Mouse (Mus musculus): ENCODE results near the gene Tcp11. TPM values are rescaled to one million over a fixed set of nuclear protein-coding genes. Genes with fewer than 3 reads are reported as not detected.
A peak's percentile ranks its signal among the peaks of the same experiment; 100 is the strongest.

Gene Tcp11
- total RNA-seq (2022), result under 1 TPM in 1 of 4 experiments, not detected in 3; 0.24 TPM

DNA sequence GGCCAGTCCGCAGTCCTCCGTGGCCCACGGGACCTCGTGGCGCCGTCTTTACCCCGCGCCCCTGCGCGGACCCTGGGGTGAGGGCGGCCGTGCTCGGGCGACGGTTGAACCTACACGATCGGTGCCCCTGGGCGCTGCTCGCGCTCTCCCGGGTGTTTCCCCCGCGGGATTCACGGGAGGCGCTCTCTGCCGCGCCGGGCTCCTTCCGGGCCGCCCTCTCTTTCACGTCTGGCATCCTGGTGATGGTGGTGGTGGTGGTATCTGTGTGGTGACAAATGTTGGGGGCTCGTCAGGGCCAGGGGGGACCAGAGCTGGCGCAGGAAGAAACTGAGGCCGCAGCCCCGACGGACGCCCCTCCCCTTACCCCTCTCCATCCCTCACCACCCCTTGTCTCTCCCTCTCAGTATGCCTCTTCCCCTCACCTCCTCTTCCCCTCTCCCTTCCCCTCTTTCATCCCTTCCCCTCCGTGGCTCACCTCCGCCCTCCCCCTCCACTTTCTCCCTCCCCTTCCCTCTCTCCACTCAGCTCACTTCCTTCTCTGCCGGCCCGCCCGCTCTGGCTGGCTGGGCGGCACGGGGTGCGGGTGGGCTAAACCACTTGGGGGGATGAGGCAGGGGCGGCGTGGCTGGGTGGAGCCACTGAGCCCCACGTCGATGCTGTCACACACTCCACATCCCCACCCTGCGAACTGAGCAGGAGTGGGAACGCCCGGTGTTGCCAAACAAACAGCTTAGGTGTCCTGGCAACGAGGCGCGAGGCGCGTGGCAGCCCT is at the start of gene Tcp11:
Gene Tcp11, minus strand, starts transcription at position 595 of the 772 bp plus-strand sequence.
- DNase-seq (ENCODE audit: low spot score), result no peak

DNA sequence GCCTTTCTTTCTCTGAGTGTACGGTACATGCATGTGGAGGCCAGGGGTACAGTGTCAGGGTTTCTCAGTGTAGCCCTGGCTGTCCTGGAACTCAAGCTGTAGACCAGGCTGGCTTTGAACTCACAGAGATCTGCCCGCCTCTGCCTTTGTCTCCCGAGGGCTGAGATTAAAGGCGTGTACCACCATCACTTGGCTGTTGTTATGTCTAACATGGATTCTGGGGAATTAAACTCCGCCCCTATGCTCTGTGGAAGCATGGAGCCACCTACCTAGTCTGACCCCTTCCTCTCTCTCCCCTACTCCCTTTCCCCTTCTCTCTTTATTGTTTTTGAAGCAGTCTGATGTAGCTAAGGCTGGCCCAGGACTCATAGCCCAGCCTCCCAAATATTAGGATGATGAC is 49.4 kb upstream of the Tcp11 start:
- no peak for DNase-seq (ENCODE audit: low spot score)

GRCm38 (mm10) chr17:28124368-28124767 is 43.9 kb upstream of the Tcp11 start:
- DNase-seq (ENCODE audit: low spot score), result no peak

GRCm38 (mm10) chr17:28123627-28124026 is 43.2 kb upstream of the Tcp11 start:
- DNase-seq (ENCODE audit: low spot score), result no peak

GRCm38 (mm10) chr17:28122949-28123348 is 42.5 kb upstream of the Tcp11 start:
- no peak for DNase-seq (ENCODE audit: low spot score)

GRCm38 (mm10) chr17:28120460-28120859 is 40.0 kb upstream of the Tcp11 start:
- DNase-seq (ENCODE audit: low spot score), result no peak

DNA sequence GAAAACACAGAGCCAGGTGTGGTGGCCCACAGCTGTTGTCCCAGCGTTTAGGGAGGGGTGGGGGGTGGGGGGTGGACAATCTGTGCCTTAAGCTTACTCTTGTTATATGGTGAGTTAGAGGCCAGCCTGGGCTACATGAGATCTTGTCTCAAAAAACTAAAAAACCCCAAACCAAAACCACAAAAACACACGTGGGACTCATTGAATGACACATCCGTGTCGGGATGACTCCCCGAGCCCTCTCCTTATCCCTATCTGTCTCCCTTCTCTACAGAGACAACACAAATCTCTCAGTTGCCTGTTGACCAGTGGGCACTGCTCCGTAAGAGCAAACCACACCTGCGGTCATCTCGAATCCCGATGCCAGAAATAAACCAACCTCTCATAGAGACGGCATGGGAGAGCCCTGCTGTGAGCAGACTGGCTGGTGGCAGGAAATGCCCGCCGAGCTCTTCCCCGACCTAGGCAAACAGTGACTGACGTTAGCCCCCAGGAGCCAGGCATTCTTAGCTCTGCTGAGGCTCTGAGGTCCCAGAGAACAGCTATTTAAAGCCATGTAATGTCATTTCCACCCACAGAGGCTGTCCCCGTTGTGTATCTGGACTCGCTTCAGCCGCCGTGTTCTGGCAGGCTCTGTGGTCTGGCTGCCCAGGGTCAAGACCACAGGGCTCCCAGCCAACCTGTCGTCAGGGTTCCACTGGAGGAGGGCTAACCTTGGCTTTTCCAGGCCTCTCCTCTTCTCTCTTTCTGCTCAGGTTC is 37.2 kb upstream of the Tcp11 start:
- peak; percentile 47 for DNase-seq (ENCODE audit: low spot score)

DNA sequence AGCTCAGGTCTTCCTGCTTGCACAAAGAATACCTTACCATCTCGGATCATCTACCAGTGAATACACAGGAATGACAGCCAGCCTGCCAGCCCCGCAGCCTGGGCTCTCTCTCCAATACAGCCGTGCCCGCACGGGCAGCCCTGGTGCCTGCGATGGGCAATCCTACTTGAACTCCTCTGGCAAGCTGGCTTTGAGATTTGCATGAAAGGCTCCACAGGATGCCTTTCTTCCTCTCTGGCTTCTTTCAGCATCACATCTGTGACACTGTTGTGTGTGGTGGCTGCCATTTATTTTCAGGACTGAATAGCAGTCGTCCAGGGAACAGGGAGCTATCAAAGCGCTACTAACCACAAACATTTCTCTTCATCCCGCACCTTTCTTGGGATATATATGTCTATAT is 35.9 kb upstream of the Tcp11 start:
- DNase-seq (ENCODE audit: low spot score), result no peak

DNA sequence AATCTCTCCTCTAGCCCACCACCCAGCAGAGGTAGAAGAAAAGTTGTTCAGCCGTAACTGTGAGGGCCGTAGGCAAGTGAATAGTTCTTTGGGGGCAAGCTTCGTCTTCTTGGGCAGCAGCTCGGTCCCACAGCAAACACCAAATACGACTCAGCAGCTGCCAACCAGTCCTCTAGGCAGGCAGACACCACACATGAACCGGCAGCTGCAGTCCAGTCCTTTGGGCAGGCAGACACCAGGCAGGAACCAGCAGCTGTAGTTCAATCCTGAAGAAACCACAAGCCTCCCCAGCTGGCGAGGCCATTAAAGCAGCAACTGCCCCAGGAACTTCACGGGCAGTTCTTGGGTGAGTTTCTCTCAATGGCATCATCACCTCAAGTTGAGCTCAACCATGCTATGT is 31.8 kb upstream of the Tcp11 start:
- no peak for DNase-seq (ENCODE audit: low spot score)

DNA sequence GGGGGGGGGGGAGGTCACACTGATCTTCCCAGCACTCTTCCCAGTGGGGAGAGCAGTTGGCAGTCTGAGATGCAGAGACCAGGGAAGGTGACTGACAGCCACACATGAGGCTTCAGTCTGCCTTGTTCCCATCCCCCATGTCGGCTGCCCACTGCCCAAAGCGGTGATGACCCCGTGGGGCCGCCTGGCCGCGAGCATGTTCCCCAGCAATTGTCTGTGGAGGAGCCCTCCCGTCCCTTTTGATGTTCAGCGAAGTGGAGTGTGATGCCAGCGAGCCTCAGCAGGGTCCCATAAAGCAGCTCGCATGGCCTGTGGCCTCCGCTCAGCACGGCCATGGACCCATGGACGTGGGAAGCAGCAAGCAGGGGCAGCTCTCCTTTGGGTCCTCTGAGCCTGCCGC is 26.8 kb upstream of the Tcp11 start:
- DNase-seq (ENCODE audit: low spot score), result no peak

DNA sequence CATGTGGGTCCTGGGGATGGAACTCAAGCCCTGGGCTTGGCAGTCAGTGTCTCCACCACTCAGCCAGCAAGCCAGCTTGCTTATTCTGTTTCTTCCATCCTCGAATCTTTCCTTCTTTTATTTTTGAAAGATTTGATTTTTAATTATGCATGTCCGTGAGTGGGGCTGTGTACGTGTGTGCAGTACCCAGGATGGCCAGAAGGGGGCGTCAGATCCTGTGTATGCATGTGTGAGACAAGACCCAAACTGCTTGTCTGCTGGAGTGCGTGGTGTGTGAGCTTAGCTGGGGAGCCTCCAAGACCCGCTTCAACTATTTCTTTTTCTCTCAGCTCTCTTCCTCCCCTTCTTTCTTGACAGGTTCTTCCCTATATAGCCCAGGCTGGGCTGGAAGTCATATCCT is 25.9 kb upstream of the Tcp11 start:
- no peak for DNase-seq (ENCODE audit: low spot score)

- DNase-seq (ENCODE audit: low spot score), result no peak
These were observed 24.0 kb upstream of the Tcp11 start for GRCm38 (mm10) chr17:28104416-28104815.

DNA sequence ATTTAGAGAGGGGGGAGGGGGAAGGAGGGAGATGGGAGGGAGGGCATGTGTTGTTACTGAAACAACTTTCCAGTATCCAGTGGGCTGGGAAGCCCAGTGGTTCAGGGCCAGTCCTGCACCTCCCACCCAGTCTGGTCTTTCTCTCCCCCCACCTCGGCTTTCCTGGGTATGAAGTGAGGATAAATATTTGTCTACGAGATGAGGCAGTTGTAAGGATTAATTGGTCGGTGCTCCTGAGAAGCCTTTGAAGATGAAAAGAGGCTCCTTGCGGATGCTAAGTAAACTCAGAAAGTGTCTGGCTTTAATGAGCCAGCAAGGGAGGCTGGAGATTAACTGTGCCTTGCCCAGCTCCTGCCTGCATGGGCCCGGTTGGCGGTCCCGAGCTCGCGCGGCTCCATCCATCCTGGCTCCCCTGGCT is 21.5 kb upstream of the Tcp11 start:
- DNase-seq (ENCODE audit: low spot score), result no peak

DNA sequence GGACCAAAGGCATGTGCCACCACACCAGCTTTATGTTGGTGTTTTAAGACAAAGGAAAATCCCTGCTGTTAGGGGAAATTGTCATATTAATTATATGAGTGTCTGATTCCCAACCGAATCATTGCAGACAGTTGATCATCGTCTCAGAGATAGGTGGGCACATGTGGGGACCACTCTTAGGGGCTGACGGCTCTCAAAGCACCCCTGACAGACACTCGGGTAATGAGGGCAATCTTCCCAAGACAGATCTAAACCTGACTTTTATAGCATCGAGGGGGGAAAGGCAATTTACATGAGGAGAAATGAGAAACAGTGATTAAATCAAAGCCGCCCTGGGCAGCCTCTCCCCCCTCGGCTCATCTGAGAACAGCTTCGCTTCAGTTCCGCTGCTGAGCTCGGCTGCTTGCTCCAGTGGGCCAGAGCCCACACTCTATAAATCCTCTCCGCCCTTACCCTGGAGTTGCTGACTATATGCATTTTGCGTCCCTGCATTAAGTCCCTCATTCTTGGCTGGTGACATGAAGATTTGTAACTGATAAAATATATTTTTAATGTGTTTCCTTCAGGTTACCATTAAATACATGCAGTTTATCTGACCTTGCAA is 20.9 kb upstream of the Tcp11 start:
- DNase-seq (ENCODE audit: low spot score), result no peak

DNA sequence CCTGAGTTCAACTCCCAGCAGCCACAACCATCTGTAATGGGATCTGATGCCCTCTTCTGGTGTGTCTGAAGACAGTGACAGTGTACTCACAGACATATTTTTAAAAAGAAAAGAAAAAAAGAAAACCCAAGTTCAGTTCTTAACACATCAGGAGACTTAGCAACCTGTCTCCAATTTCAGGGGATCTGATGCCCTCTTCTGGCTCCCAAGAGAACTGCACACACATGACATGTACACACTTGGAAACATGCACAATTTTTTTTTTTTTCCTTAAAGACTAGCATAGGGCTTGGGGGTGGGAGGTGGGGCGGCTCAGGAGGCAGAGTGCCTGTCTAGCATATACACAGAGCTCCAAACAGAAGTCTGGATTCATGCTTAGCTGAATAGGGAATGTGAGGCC is 20.2 kb upstream of the Tcp11 start:
- no peak for DNase-seq (ENCODE audit: low spot score)

- DNase-seq (ENCODE audit: low spot score), result no peak
These were observed 18.6 kb upstream of the Tcp11 start for GRCm38 (mm10) chr17:28099086-28099485.

DNA sequence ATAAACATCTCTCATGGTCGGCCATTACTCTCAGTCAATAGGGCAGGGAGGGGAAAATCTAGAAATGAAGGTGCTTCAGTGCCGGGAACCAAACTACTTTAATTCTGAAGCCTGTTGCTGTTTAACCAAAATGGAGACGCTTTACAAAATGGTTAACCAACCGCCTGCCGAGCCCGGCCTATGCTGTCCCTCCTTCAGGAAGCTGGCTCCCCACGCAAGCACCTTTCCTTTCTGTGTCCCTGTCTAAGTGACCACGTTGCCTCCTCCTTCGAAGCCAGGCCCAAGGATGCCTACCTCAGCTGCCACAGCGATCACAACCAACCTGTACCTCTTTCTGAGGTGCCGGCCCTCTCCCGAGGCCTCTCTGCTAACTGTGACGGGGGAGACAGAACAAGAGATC is 16.9 kb upstream of the Tcp11 start:
- no peak for DNase-seq (ENCODE audit: low spot score)

DNA sequence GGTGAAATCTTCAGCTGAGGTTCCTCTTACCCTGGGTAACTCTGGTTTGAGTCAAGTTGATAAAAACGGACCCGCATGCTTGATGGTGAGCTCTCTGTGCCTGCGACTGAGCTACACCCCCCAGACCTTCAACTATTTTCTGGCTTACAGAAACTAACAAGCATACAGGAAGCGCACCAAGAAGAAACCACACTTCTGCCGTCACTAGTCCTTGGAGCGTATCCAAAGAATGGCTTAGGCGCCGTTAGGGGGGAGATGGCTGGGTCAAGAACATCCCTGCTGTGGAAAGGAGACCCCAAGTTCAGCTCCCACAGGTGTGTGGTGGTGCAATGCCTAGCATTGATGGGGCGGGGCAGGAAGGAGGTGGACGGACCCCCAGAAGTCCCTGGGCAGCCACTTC is 16.0 kb upstream of the Tcp11 start:
- DNase-seq (ENCODE audit: low spot score), result no peak

GRCm38 (mm10) chr17:28093837-28094236 is 13.4 kb upstream of the Tcp11 start:
- DNase-seq (ENCODE audit: low spot score), result no peak

- no peak for DNase-seq (ENCODE audit: low spot score)
These were observed 11.9 kb upstream of the Tcp11 start for GRCm38 (mm10) chr17:28092297-28092696.

DNA sequence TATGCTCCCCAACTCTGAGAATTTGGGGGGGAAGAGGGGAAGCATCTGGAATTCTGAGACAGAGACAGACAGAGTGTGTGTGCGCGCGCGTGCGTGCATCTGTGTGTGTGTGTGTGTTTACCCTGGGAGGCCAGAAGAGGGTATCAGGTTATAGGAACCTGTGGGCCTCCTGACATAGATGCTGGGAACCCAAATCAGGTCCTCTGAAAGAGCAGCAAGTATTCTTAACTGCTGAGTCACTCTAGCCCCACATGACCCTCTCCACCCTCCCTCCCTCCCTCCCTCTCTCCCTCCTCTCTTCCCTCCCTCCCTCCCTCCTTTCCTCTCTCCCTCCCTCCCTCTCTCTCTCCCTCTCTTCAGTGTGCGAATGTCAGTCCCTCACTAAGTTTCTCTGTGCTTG is 8.3 kb upstream of the Tcp11 start:
- DNase-seq (ENCODE audit: low spot score), result no peak

- DNase-seq (ENCODE audit: low spot score), result no peak
These were observed 7.0 kb upstream of the Tcp11 start for GRCm38 (mm10) chr17:28087430-28087829.

DNA sequence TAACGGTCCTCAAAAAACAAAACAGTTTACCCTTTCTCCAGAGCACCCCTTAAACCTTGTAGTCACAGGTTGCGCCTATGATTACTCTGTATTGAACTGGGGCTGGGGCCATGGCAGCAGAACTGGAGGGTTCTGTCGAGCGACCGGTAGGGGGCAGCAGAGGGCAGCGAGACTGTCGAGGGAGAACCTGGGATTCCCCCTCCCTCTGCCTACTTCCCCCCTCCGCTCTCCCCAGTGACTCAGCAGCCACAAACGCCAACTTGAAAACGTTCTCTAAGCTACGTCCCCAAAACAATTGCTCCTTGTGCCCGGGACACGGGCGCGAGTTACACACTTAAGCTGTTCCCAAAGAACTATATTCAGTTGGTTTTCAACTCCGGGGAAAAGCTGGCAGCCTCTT is 4.5 kb upstream of the Tcp11 start:
- DNase-seq (ENCODE audit: low spot score), result peak; percentile 86

Measured in heart, adult 8-10 months (tissue).